Mouse (Mus musculus) duodenum, adult 2 months (tissue): ENCODE results near the gene Ccdc58. TPM values are rescaled to one million over a fixed set of nuclear protein-coding genes. Genes with fewer than 3 reads are reported as not detected.

Experiments used
- polyA plus RNA-seq: library from polyadenylated mRNA; depleted of rRNA; stranded (reverse); fragments of >200 nt; gene quantifications from 2 replicates; pipeline ENCODE4 v1.2.3, GENCODE M21; 2012; ENCODE audit warnings: low replicate concordance; rRNA removed

The Ccdc58 gene
- 3.2 and 6.3 TPM in 2 replicates for polyA plus RNA-seq

GRCm38 (mm10) chr16:36071450-36072379, at the start of gene Ccdc58, which contains the start of gene Fam162a:
Gene Ccdc58 (plus strand): TSS chr16:36071685.
Gene Fam162a (minus strand): TSS chr16:36071594.

GRCm38 (mm10) chr16:36040640-36041624, 30.6 kb upstream of the Ccdc58 start, which contains the start of gene Wdr5b:
Gene Wdr5b (plus strand): TSS chr16:36041190.

GRCm38 (mm10) chr16:36131141-36131540, 59.7 kb downstream of the Ccdc58 start, which contains the start of gene Csta1:
Gene Csta1 (minus strand): TSS chr16:36131241.

Other genes with a start within 250 kb of the Ccdc58 start
- 3.1 and 7.2 TPM in 2 replicates for gene Parp14, start 200.1 kb upstream of the Ccdc58 start, polyA plus RNA-seq
- 4.0 and 4.8 TPM in 2 replicates for gene Parp9, start 133.2 kb upstream of the Ccdc58 start, polyA plus RNA-seq
- 4.6 and 6.7 TPM in 2 replicates for gene Dtx3l, start 132.5 kb upstream of the Ccdc58 start, polyA plus RNA-seq
- gene Kpna1, start 92.9 kb upstream of the Ccdc58 start, polyA plus RNA-seq = 1.0 and 1.8 TPM in 2 replicates
- 0.08 and 0.34 TPM in 2 replicates for gene Wdr5b, start 30.5 kb upstream of the Ccdc58 start, polyA plus RNA-seq
- 14.7 and 22.8 TPM in 2 replicates for gene Fam162a, start 91 bp upstream of the Ccdc58 start, polyA plus RNA-seq
- gene Csta1, start 59.6 kb downstream of the Ccdc58 start, polyA plus RNA-seq = not detected in 2 replicates
- gene Stfa2l1, start 85.1 kb downstream of the Ccdc58 start, polyA plus RNA-seq = not detected in 2 replicates
- not detected in 2 replicates for gene Gm5483, start 112.5 kb downstream of the Ccdc58 start, polyA plus RNA-seq
- gene Gm5416, start 138.7 kb downstream of the Ccdc58 start, polyA plus RNA-seq = not detected in 2 replicates
- 0.26 TPM in 1 of 2 replicates, not detected in the other for gene 2010005H15Rik, start 149.8 kb downstream of the Ccdc58 start, polyA plus RNA-seq
- gene Stfa1, start 205.3 kb downstream of the Ccdc58 start, polyA plus RNA-seq = not detected in 2 replicates